Mouse (Mus musculus) heart, embryonic 15.5 days (tissue): Measurements from ENCODE around the gene Wrap73. TPM values are rescaled to one million over a fixed set of nuclear protein-coding genes. Genes with fewer than 3 reads are reported as not detected.
A peak's percentile ranks its signal among the peaks of the same experiment; 100 is the strongest.

Source experiments
- ATAC-seq: fragments of 200-750 bp; cut with Nextera tagmentation; replicated peaks from 2 replicates; pipeline ENCODE4 v1.8.0; 2017; ENCODE audit warnings: low read depth, moderate TSS enrichment; ENCODE audit not compliant: insufficient number of reproducible peaks, insufficient read depth, low FRiP score
- H3K27ac ChIP-seq: fragments of 300-500 bp; sonication (generic); 2 replicates; pipeline ENCODE4 v1.5.1; 2015; ENCODE audit warnings: mild to moderate bottlenecking, inconsistent platforms
- H3K27me3 ChIP-seq: fragments of 300-500 bp; sonication (generic); 2 replicates; pipeline ENCODE4 v1.6.1; 2015; ENCODE audit warnings: inconsistent platforms
- H3K36me3 ChIP-seq: fragments of 300-500 bp; sonication (generic); 2 replicates; pipeline ENCODE4 v1.6.1; 2015; ENCODE audit warnings: mild to moderate bottlenecking, inconsistent platforms
- H3K4me1 ChIP-seq: fragments of 300-500 bp; sonication (generic); replicated peaks from 2 replicates; pipeline ENCODE4 v1.6.1; 2015; ENCODE audit warnings: inconsistent platforms
- H3K4me2 ChIP-seq: fragments of 300-500 bp; sonication (generic); 2 replicates; pipeline ENCODE4 v1.6.1; 2015; ENCODE audit warnings: inconsistent platforms, mild to moderate bottlenecking, moderate library complexity
- H3K4me3 ChIP-seq: fragments of 300-500 bp; sonication (generic); 2 replicates; pipeline ENCODE4 v1.5.1; 2015; ENCODE audit warnings: mild to moderate bottlenecking, inconsistent platforms
- H3K9ac ChIP-seq: fragments of 300-500 bp; sonication (generic); 2 replicates; pipeline ENCODE4 v1.6.1; 2015; ENCODE audit warnings: mild to moderate bottlenecking, inconsistent platforms
- H3K9me3 ChIP-seq: fragments of 300-500 bp; sonication (generic); replicated peaks from 2 replicates; pipeline ENCODE4 v1.6.1; 2016; ENCODE audit warnings: inconsistent platforms
- WGBS: fragments of 180-500 bp; shearing (Covaris S2); methylation state at CpG from one replicate; pipeline ENCODE4 v1.1.7; 2015; ENCODE audit warnings: mixed read lengths; 5-methylcytosine and 5-hydroxymethylcytosine counted together
- polyA plus RNA-seq: library from polyadenylated mRNA; unstranded; fragments of >200 nt; fragmentation: Nextera tagmentation; extraction: Ambion mirVana; gene quantifications from 2 replicates; pipeline ENCODE4 v1.2.1, GENCODE M21; 2015

Gene Wrap73
- polyA plus RNA-seq, 1 experiment from 2014 or later: 19.5 TPM

- no peaks in the 10 kb centered on the region for H3K9me3 ChIP-seq
- WGBS: 1% methylated on average over 71 of the region's 75 CpGs
- no peaks in the 10 kb centered on the region for H3K27me3 ChIP-seq
- peak within 1 kb of the TSS; percentile 80 for H3K27ac ChIP-seq
- peak within 1 kb of the TSS; percentile 87 for H3K9ac ChIP-seq
- peak; percentile 95 for ATAC-seq
- peak within 1 kb of the TSS; percentile 97 for H3K4me3 ChIP-seq
- H3K4me1 ChIP-seq: peaks cover 20% of the 10 kb centered on the region
- peak within 1 kb of the TSS; percentile 91 for H3K4me2 ChIP-seq
- peaks cover 31% of the 10 kb centered on the region for H3K36me3 ChIP-seq
Observed at GRCm38 (mm10) chr4:154160538-154161390, 18.6 kb downstream of the Wrap73 start, which contains the start of gene Tprgl. Tprgl (minus strand) TSS chr4:154160666.

- H3K4me2 ChIP-seq: no peak overlapping the region
- no peak overlapping the region for H3K4me3 ChIP-seq
- peaks cover 6% of the 10 kb centered on the region; the same call in 1 of the 2 replicates for H3K36me3 ChIP-seq
- H3K4me1 ChIP-seq: peaks cover 20% of the 10 kb centered on the region
- no peak overlapping the region for H3K9ac ChIP-seq
- no peaks in the 10 kb centered on the region for H3K9me3 ChIP-seq
- 13% methylated on average over 7 of the region's 7 CpGs for WGBS
- H3K27ac ChIP-seq: no peak overlapping the region
- ATAC-seq: no peak
- no peaks in the 10 kb centered on the region for H3K27me3 ChIP-seq
Observed at GRCm38 (mm10) chr4:154163296-154163695, 21.1 kb downstream of the Wrap73 start.

GRCm38 (mm10) chr4:154167053-154167452, 24.9 kb downstream of the Wrap73 start:
- 25% methylated on average over 5 of the region's 5 CpGs for WGBS
- no peak for ATAC-seq
- H3K9ac ChIP-seq: no peak overlapping the region
- no peak overlapping the region for H3K4me3 ChIP-seq
- H3K4me1 ChIP-seq: peaks cover 26% of the 10 kb centered on the region
- H3K4me2 ChIP-seq: no peak overlapping the region
- H3K36me3 ChIP-seq: no peaks in the 10 kb centered on the region
- H3K27me3 ChIP-seq: peaks cover 37% of the 10 kb centered on the region
- H3K9me3 ChIP-seq: no peaks in the 10 kb centered on the region
- no peak overlapping the region for H3K27ac ChIP-seq

GRCm38 (mm10) chr4:154170021-154170420, 27.8 kb downstream of the Wrap73 start:
- 0 out of 2 replicates have a peak, but pooled peaks have one; percentile 6 for ATAC-seq
- no peaks in the 10 kb centered on the region for H3K36me3 ChIP-seq
- no peak overlapping the region for H3K27ac ChIP-seq
- peak overlapping the region; percentile 61 for H3K4me3 ChIP-seq
- H3K4me2 ChIP-seq: peak overlapping the region; percentile 93
- H3K27me3 ChIP-seq: peaks cover 64% of the 10 kb centered on the region
- 1% methylated on average over 15 of the region's 15 CpGs for WGBS
- H3K9ac ChIP-seq: peak overlapping the region; percentile 43
- no peaks in the 10 kb centered on the region for H3K9me3 ChIP-seq
- peaks cover 30% of the 10 kb centered on the region for H3K4me1 ChIP-seq

GRCm38 (mm10) chr4:154170506-154171150, 28.5 kb downstream of the Wrap73 start, which contains the start of gene Megf6:
Megf6 (plus strand) TSS chr4:154170730.
- Histone ChIP-seq H3K36me3 (no peaks in the 10 kb centered on the region), H3K27me3 (peaks cover 66% of the 10 kb centered on the region), H3K4me1 (peaks cover 34% of the 10 kb centered on the region), H3K9ac (peak within 1 kb of the TSS; percentile 48), H3K9me3 (no peaks in the 10 kb centered on the region), H3K27ac (0 out of 2 replicates have a peak within 1 kb of the TSS, but pooled peaks have one; percentile 28), H3K4me3 (peak within 1 kb of the TSS; percentile 61), H3K4me2 (peak within 1 kb of the TSS; percentile 93)
- under 1% methylated on average over 57 of the region's 61 CpGs for WGBS
- ATAC-seq: peak; percentile 78

DNA sequence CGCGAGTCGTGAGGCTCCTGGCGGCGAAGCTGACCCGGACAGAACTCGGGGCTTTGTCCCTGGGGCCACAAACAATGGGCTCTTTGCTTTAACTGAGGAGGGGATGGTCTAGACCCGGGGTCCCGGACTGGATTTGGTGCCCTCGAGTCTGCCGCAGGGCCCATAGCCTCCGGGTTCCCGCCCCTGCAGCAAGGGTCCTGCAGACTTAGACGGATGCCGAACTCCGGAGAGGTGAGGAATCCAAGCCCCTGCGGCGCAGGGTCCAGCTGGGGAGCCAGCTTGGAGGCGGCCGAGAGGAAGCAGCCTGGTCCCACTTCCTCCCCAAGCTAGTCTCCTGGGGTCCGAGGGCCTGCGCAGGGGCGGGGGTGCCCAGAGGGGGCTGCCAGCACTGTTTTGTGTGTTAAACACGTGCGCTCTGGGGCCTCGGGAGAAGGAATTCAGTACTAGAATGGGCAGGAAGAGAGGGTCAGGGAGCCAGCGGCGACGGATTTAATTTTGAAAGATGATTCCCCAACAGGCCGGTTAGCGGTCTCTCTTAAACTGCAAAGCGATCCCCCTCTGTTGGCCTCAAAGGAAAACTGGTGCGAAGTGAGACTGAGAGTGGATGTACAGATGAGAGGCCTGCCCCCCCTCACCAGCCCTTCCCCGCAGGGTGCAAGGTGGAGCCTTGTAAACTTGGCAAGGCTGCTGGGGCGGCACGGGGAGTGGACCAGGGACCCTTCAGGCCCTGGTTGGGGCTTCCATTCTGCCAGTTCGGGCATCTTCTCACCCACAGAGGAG, 29.2 kb downstream of the Wrap73 start:
- WGBS: 2% methylated on average over 37 of the region's 37 CpGs
- H3K4me2 ChIP-seq: peak overlapping the region; percentile 93
- H3K9ac ChIP-seq: peak overlapping the region; percentile 48
- H3K36me3 ChIP-seq: no peaks in the 10 kb centered on the region
- peaks cover 66% of the 10 kb centered on the region for H3K27me3 ChIP-seq
- ATAC-seq: no peak
- H3K4me1 ChIP-seq: peaks cover 34% of the 10 kb centered on the region
- no peaks in the 10 kb centered on the region for H3K9me3 ChIP-seq
- H3K4me3 ChIP-seq: peak overlapping the region; percentile 61
- 0 out of 2 replicates have a peak overlapping the region, but pooled peaks have one; percentile 28 for H3K27ac ChIP-seq

GRCm38 (mm10) chr4:154171931-154172604, 29.9 kb downstream of the Wrap73 start:
- Histone ChIP-seq H3K9me3 (no peaks in the 10 kb centered on the region), H3K9ac (peak overlapping the region; percentile 23; the same call in 1 of the 2 replicates), H3K4me3 (peak overlapping the region; percentile 61), H3K4me1 (peaks cover 34% of the 10 kb centered on the region), H3K36me3 (no peaks in the 10 kb centered on the region), H3K27me3 (peaks cover 66% of the 10 kb centered on the region), H3K4me2 (peak overlapping the region; percentile 93), H3K27ac (no peak overlapping the region)
- ATAC-seq: no peak
- 36% methylated on average over 13 of the region's 13 CpGs for WGBS

- peaks cover 27% of the 10 kb centered on the region for H3K27me3 ChIP-seq
- ATAC-seq: 0 out of 2 replicates have a peak, but pooled peaks have one; percentile 19
- H3K4me2 ChIP-seq: no peak overlapping the region
- peaks cover 12% of the 10 kb centered on the region for H3K4me1 ChIP-seq
- H3K9me3 ChIP-seq: no peaks in the 10 kb centered on the region
- no peak overlapping the region for H3K9ac ChIP-seq
- H3K27ac ChIP-seq: no peak overlapping the region
- H3K36me3 ChIP-seq: no peaks in the 10 kb centered on the region
- 51% methylated on average over 8 of the region's 8 CpGs for WGBS
- H3K4me3 ChIP-seq: no peak overlapping the region
Observed at GRCm38 (mm10) chr4:154177257-154177656, 35.1 kb downstream of the Wrap73 start.

DNA sequence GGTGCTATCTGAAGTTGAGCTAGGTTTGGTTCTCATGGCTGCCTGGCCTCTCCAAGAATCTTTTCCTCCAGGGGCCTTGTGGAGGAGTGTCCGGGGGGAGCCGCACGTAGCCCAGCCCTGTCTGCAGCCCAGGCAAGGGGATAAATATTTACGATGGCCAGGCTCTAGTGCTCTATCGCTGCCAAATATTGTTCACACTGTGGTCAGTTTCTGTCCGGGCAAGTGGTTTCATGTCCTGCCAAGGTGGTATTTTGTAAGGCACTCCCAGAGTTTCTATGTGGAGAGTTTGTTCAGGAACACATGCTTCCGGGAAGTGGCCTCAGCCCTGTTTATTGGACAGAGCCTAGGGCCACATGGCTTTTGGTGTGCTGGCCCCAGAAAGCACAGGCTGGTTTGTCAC, 38.8 kb downstream of the Wrap73 start:
- no peak overlapping the region for H3K27ac ChIP-seq
- H3K4me3 ChIP-seq: no peak overlapping the region
- no peaks in the 10 kb centered on the region for H3K9me3 ChIP-seq
- no peaks in the 10 kb centered on the region for H3K27me3 ChIP-seq
- WGBS: 56% methylated on average over 7 of the region's 7 CpGs
- H3K4me2 ChIP-seq: no peak overlapping the region
- peaks cover 13% of the 10 kb centered on the region for H3K4me1 ChIP-seq
- no peak overlapping the region for H3K9ac ChIP-seq
- no peaks in the 10 kb centered on the region for H3K36me3 ChIP-seq
- ATAC-seq: no peak

GRCm38 (mm10) chr4:154183566-154183965, 41.4 kb downstream of the Wrap73 start:
- H3K9me3 ChIP-seq: no peaks in the 10 kb centered on the region
- no peak overlapping the region for H3K4me2 ChIP-seq
- peaks cover 13% of the 10 kb centered on the region for H3K4me1 ChIP-seq
- WGBS: 44% methylated on average over 5 of the region's 5 CpGs
- H3K36me3 ChIP-seq: no peaks in the 10 kb centered on the region
- no peak overlapping the region for H3K9ac ChIP-seq
- H3K27me3 ChIP-seq: no peaks in the 10 kb centered on the region
- no peak overlapping the region for H3K27ac ChIP-seq
- no peak overlapping the region for H3K4me3 ChIP-seq
- ATAC-seq: no peak
